Mouse (Mus musculus) intestine, postnatal 0 days (tissue): ENCODE measurements around the gene Zfp105. TPM values are rescaled to one million over a fixed set of nuclear protein-coding genes. Genes with fewer than 3 reads are reported as not detected.

Experiments
- ATAC-seq: fragments of 200-750 bp; cut with Nextera tagmentation; 2 replicates; pipeline ENCODE4 v1.8.0; 2017; ENCODE audit warnings: mild to moderate bottlenecking, moderate TSS enrichment, moderate library complexity
- H3K27ac ChIP-seq: fragments of 300-500 bp; sonication (generic); 2 replicates; pipeline ENCODE4 v1.5.1; 2014; ENCODE audit warnings: mild to moderate bottlenecking, low read depth, low read length, moderate library complexity
- H3K27me3 ChIP-seq: fragments of 300-500 bp; sonication (generic); replicated peaks from 2 replicates; pipeline ENCODE4 v1.6.1; 2014; ENCODE audit warnings: low read length, mixed read lengths; ENCODE audit not compliant: control insufficient read depth, insufficient read depth
- H3K36me3 ChIP-seq: fragments of 300-500 bp; sonication (generic); 2 replicates; pipeline ENCODE4 v1.6.1; 2014; ENCODE audit warnings: mild to moderate bottlenecking, moderate library complexity; ENCODE audit not compliant: control insufficient read depth, insufficient read depth
- H3K4me1 ChIP-seq: fragments of 300-500 bp; sonication (generic); replicated peaks from 2 replicates; pipeline ENCODE4 v1.6.1; 2014; ENCODE audit warnings: antibody characterized with exemption, low read length, mixed read lengths; ENCODE audit not compliant: control insufficient read depth, insufficient read depth
- H3K4me2 ChIP-seq: fragments of 300-500 bp; sonication (generic); replicated peaks from 2 replicates; pipeline ENCODE4 v1.6.1; 2014; ENCODE audit warnings: low read depth, mild to moderate bottlenecking, moderate library complexity
- H3K4me3 ChIP-seq: fragments of 300-500 bp; sonication (generic); 2 replicates; pipeline ENCODE4 v1.5.1; 2014; ENCODE audit warnings: low read depth, low read length
- H3K9ac ChIP-seq: fragments of 300-500 bp; sonication (generic); 2 replicates; pipeline ENCODE4 v1.6.1; 2014; ENCODE audit warnings: mild to moderate bottlenecking, low read depth, low read length
- H3K9me3 ChIP-seq: fragments of 300-500 bp; sonication (generic); 2 replicates; pipeline ENCODE4 v1.6.1; 2016; ENCODE audit warnings: mixed run types; ENCODE audit not compliant: control insufficient read depth
- CTCF ChIP-seq: sonication (generic); IDR thresholded peaks from 2 replicates; pipeline ENCODE4 v1.5.1; 2016; ENCODE audit warnings: low read depth, mild to moderate bottlenecking, control low read depth, antibody characterized with exemption, moderate library complexity
- WGBS: fragments of 180-500 bp; shearing (Covaris S2); extraction: QIAGEN DNeasy Blood & Tissue Kit; methylation state at CpG from one replicate; pipeline ENCODE4 v1.1.7; 2014; 5-methylcytosine and 5-hydroxymethylcytosine counted together
- polyA plus RNA-seq: library from polyadenylated mRNA; unstranded; fragments of >200 nt; fragmentation: Nextera tagmentation; extraction: Ambion mirVana; gene quantifications from 2 replicates; pipeline ENCODE4 v1.2.1, GENCODE M21; 2015

Zfp105 gene
- polyA plus RNA-seq = 3.5 and 4.8 TPM in 2 replicates

DNA sequence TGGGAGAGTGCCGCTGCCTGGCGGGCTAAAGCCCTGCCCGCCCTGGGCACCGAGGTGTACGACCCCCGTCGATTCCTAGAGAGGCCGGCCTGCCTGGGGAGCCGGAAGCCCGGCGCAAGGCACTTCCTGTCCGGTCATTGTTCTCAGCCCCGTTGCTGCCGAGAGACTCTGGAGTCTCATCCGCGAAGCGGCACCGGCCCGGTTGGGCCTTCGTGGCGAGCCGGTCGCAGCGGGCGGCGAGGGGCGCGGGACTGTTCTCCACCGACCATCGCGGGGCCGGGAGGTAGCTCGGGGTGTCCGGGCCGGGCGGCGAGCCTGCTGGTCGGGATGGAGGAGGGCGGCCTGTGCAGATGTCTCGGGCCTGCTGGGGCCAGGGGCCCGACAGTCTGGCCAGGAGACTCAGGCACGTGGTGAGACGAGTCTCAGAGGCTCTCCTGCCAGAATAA lies at the start of gene Zfp105:
TSS of gene Zfp105 (plus strand) at position 137 of the 446 bp plus-strand sequence.
- Histone ChIP-seq H3K4me3 (peak within 1 kb of the TSS; percentile 54), H3K9ac (peak within 1 kb of the TSS; percentile 57), H3K9me3 (no peaks in the 10 kb centered on the region), H3K36me3 (peaks cover 21% of the 10 kb centered on the region), H3K4me1 (no peaks in the 10 kb centered on the region), H3K27me3 (0 out of 2 replicates have a peak, but pooled peaks cover 5% of the 10 kb centered on the region), H3K4me2 (peak within 1 kb of the TSS; percentile 75), H3K27ac (0 out of 2 replicates have a peak within 1 kb of the TSS, but pooled peaks have one; percentile 17)
- ATAC-seq = peak; percentile 56; the same call in 1 of the 2 replicates
- WGBS = 1% methylated on average over 37 of the region's 43 CpGs
- TF ChIP-seq CTCF = no peak

DNA sequence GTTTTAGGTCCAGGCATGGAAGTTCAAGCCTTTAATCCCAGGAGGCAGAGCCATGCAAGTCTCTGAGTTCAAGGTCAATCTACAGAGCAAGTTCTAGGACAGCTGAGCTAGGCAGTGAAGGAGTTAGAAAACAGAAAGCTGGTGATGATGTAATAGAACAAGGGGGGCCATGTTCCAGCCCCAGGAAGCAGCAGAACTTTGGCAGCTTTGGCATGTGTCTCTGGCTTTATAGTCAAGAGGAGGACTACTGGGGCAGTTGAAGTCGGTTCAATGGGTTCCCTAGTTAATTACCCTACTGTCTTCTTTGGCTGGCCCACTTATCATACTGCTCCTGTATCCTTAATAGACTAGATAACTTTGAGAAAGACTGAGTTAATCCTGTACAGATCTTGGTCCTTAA lies 48.2 kb upstream of the Zfp105 start:
- H3K4me3 ChIP-seq = no peak overlapping the region
- H3K27me3 ChIP-seq = no peaks in the 10 kb centered on the region
- H3K4me1 ChIP-seq = no peaks in the 10 kb centered on the region
- TF ChIP-seq CTCF = no peak
- no peaks in the 10 kb centered on the region for H3K9me3 ChIP-seq
- H3K36me3 ChIP-seq = no peaks in the 10 kb centered on the region
- WGBS = 54% methylated on average over 1 of the region's 1 CpGs
- no peak overlapping the region for H3K4me2 ChIP-seq
- ATAC-seq = no peak
- H3K9ac ChIP-seq = no peak overlapping the region
- no peak overlapping the region for H3K27ac ChIP-seq

DNA sequence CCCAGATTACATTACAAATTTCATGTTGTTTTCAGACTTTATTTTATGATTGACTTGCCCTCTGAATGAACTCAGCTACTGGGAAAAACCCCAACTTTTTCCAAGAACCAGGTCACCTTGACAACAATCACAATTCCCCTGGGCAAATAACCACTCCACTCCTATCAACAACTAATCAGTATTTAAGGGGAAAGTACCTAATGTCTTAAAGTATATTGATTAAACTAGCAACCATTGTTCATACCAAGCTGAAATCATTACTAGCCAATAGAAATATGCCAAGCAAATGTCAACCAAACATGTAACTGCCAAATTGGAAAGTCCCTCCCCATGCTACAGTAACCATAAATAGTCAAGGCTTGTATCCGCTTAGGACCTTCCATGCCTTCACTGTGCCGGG lies 47.7 kb upstream of the Zfp105 start:
- no peak for ATAC-seq

DNA sequence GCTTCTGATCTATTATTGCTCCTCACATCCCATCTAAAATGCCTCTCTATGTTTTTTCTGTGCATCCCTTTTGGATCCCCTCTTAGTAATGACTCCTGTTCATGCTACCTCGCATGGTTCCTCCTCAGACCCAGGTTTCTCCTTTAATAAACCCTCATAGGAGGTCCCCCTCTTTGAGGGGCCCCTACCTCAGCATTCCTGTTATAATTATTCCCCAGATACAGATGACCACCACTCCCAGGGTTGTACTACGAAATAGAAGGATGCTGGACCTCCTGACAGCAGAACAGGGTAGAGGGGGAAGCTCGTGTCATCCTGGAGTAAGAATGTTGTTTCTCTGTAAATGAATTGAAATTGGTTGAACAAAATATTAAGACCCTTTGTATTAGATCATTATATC lies 37.5 kb upstream of the Zfp105 start, which contains the start of gene Zkscan7:
TSS of gene Zkscan7 (plus strand) at position 301 of the 400 bp plus-strand sequence.
- H3K4me2 ChIP-seq = peak within 1 kb of the TSS; percentile 94
- H3K4me3 ChIP-seq = peak within 1 kb of the TSS; percentile 55
- no peak within 1 kb of the TSS for H3K9ac ChIP-seq
- H3K4me1 ChIP-seq = no peaks in the 10 kb centered on the region
- WGBS = 90% methylated on average over 3 of the region's 3 CpGs
- H3K27ac ChIP-seq = no peak within 1 kb of the TSS
- no peak for ATAC-seq
- TF ChIP-seq CTCF = no peak
- H3K27me3 ChIP-seq = no peaks in the 10 kb centered on the region
- H3K9me3 ChIP-seq = 0 out of 2 replicates have a peak, but pooled peaks cover 2% of the 10 kb centered on the region
- H3K36me3 ChIP-seq = no peaks in the 10 kb centered on the region; the same call in 1 of the 2 replicates

More for the DNA sequence above, 47.7 kb upstream of the Zfp105 start:
- 93% methylated on average over 2 of the region's 2 CpGs for WGBS
- H3K4me1 ChIP-seq = no peaks in the 10 kb centered on the region
- no peaks in the 10 kb centered on the region for H3K27me3 ChIP-seq
- no peak overlapping the region for H3K4me2 ChIP-seq
- H3K9ac ChIP-seq = no peak overlapping the region
- no peak overlapping the region for H3K27ac ChIP-seq
- H3K4me3 ChIP-seq = no peak overlapping the region
- H3K36me3 ChIP-seq = no peaks in the 10 kb centered on the region
- no peak for TF ChIP-seq CTCF
- no peaks in the 10 kb centered on the region for H3K9me3 ChIP-seq

DNA sequence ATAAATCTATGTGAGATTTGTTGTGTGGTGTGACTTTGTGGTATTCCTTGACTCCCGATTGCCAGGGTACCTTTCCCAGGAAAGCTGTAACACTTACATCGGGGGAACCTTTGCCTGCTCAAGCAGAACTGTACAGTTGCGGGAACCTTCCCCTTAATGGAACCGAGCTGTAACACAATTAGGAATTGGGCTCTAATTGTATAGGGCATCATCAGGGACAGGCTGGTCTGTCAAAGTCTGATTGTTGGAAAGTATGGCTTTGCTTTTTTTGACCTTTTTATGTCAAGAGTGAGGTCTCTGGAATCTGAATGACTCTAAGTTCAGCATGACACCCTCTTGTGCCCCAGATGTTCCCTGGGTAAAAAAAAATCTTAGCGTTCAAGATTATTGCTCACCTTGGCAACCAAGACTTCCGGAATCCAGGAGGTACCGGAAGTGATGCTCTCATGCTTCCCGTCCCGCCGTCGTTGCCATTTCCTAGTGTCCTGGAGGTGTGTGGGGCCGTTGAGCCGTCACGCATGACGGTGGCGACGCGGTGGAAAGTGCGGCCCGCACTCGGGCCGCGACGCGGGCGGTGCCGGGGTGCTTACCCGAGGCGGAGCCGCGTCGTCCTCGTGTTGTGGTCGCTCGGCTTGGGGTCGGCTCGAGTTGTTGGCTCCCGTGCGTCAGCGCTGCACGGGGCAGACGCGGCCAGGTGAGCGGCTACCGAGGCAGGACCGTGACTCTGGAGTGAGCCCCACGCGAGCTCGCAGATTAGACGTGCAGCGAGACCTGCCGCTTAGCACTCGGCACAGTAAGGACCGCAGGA lies 36.3 kb upstream of the Zfp105 start:
- H3K9ac ChIP-seq = peak overlapping the region; percentile 81
- H3K27ac ChIP-seq = peak overlapping the region; percentile 37
- H3K36me3 ChIP-seq = no peaks in the 10 kb centered on the region; the same call in 1 of the 2 replicates
- H3K4me2 ChIP-seq = peak overlapping the region; percentile 94
- no peaks in the 10 kb centered on the region for H3K27me3 ChIP-seq
- peak; percentile 90 for ATAC-seq
- H3K4me1 ChIP-seq = no peaks in the 10 kb centered on the region
- no peak for TF ChIP-seq CTCF
- 0 out of 2 replicates have a peak, but pooled peaks cover 2% of the 10 kb centered on the region for H3K9me3 ChIP-seq
- peak overlapping the region; percentile 55 for H3K4me3 ChIP-seq
- WGBS = 7% methylated on average over 54 of the region's 54 CpGs

DNA sequence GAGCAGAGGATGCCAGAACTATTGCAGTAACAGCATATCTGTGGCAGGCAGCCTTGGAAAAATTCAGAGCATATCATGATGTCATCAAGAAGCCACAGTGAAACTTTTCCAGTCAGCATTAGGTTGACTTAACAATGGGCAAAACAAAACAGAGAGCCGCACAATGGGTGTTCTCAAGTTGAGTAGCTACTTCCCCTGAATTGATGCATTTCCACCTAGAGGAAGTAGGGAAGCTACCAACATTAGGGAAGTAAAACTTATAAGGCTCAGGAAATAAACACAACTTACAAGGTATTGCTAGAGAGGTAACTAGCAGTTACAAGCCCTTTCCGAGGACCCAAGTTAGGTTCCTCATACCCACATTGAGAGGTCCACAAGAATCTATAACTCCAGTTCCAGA lies 21.8 kb upstream of the Zfp105 start:
- ATAC-seq = no peak
- Histone ChIP-seq H3K27ac (no peak overlapping the region), H3K4me1 (no peaks in the 10 kb centered on the region), H3K36me3 (0 out of 2 replicates have a peak, but pooled peaks cover under 1% of the 10 kb centered on the region), H3K4me3 (no peak overlapping the region), H3K9me3 (no peaks in the 10 kb centered on the region; the same call in 1 of the 2 replicates), H3K27me3 (no peaks in the 10 kb centered on the region), H3K4me2 (no peak overlapping the region), H3K9ac (no peak overlapping the region)
- WGBS = 87% methylated on average over 2 of the region's 2 CpGs
- TF ChIP-seq CTCF = no peak
